Comparison of ENCODE assay signal across 13 mouse cellular contexts in genomic region chr10:129549354-129549753, GRCm38 (mm10). TPM values are rescaled to one million over a fixed set of nuclear protein-coding genes. Genes with fewer than 3 reads are reported as not detected.
DNase-seq lines count a peak whose midpoint lies in the region; ATAC-seq and TF ChIP-seq lines count a peak whose summit lies in the region.
"Had no signal": no experiment of that assay in that cellular context is flagged by ENCODE, and none has a peak within 500 bp of the region (broad histone marks: within the 10 kb centered on the region; RNA-seq: fewer than 3 reads in every experiment).

No protein-coding gene starts in this region.

- peak; percentile 32 for DNase-seq in kidney, adult 9 months
- no peak for DNase-seq in kidney, adult 11 months
- DNase-seq in ES-E14 (ENCODE audit: low read depth, low spot score), result peak; percentile 40
- peak; percentile 11 for DNase-seq in brain, embryonic 14.5 days (ENCODE audit: low read depth)
- peak; percentile 2 to 18 for DNase-seq in layer of hippocampus, postnatal 10 days (ENCODE audit: low spot score in 2 of 2)
- no peak for DNase-seq in ovary, adult 18-20 months (ENCODE audit: low spot score)
- DNase-seq: thymus, postnatal 4 days had no signal

- H3K9ac ChIP-seq in ES-E14 (ENCODE audit: insufficient read depth, low read depth, low read length, poor library complexity, severe bottlenecking), result no peak overlapping the region
- H3K9ac ChIP-seq: embryonic facial prominence, embryonic 15.5 days had no signal

- peak; percentile 14; the same call in 1 of the 2 replicates for TF ChIP-seq CTCF in brain, embryonic 14.5 days (IDR thresholded peaks at IDR 0.05; ENCODE audit: borderline replicate concordance, extremely low read depth, insufficient read depth, insufficient read length)

- no peak for ATAC-seq in CD4-positive, CD25-positive, alpha-beta regulatory T cell, adult 4 months
- ATAC-seq: lung, postnatal 0 days had no signal

- no peaks in the 10 kb centered on the region for H3K36me3 ChIP-seq in ES-E14 (ENCODE audit: control insufficient read depth, insufficient read depth, low read length, poor library complexity, severe bottlenecking)
- H3K36me3 ChIP-seq: embryonic facial prominence, embryonic 15.5 days had no signal

- H3K9me3 ChIP-seq in ES-E14 (ENCODE audit: control insufficient read depth, insufficient read depth, low read depth, low read length), result no peaks in the 10 kb centered on the region; the same call in 1 of the 2 replicates

- H3K27ac ChIP-seq in ES-E14 (ENCODE audit: insufficient read depth, low read depth, low read length, poor library complexity, severe bottlenecking), result no peak overlapping the region
- H3K27ac ChIP-seq: embryonic facial prominence, embryonic 15.5 days had no signal

- no peaks in the 10 kb centered on the region for H3K4me1 ChIP-seq in ES-E14 (ENCODE audit: control insufficient read depth in 2 of 2, insufficient read depth in 2 of 2, low read length in 2 of 2, poor library complexity in 1 of 2)
- H3K4me1 ChIP-seq: embryonic facial prominence, embryonic 15.5 days had no signal

- in situ Hi-C loops in ES-E14 (cut with MboI; ENCODE audit: low sequenced_read_pairs in 2 of 2, unreplicated experiment in 2 of 2), result no loop called here

- no peak for TF ChIP-seq POLR2A in brain, embryonic 14.5 days (IDR thresholded peaks at IDR 0.05; ENCODE audit: borderline replicate concordance, extremely low read depth, insufficient read depth, insufficient read length, poor library complexity, severe bottlenecking)

- no peak overlapping the region for H3K4me3 ChIP-seq in ES-E14 (ENCODE audit: insufficient read depth in 1 of 2, low read depth in 1 of 2, low read length in 2 of 2, poor library complexity in 1 of 2, severe bottlenecking in 1 of 2)
- H3K4me3 ChIP-seq: embryonic facial prominence, embryonic 15.5 days had no signal

TF ChIP-seq in ES-E14, 5 proteins besides CTCF, POLR2A, EP300 and RAD21:
- TF ChIP-seq ZNF384 (IDR thresholded peaks at IDR 0.05; ENCODE audit: low read depth, low read length) (no peak), HCFC1 (IDR thresholded peaks at IDR 0.05; ENCODE audit: borderline replicate concordance, insufficient read depth, low read length) (no peak), CHD2 (IDR thresholded peaks at IDR 0.05; ENCODE audit: low read depth, low read length) (no peak)

RNA-seq across cellular contexts. Expression of gene Olfr792, which starts 10.4 kb away (rescaled TPM):
- not detected in 2 replicates for total RNA-seq in ES-E14 (2012; rRNA removed)
- not detected in 2 replicates for polyA plus RNA-seq in brain, embryonic 14.5 days (2012; rRNA removed)
- not detected for total RNA-seq in layer of hippocampus, postnatal 10 days (2021)
- not detected for polyA plus RNA-seq in CD4-positive, CD25-positive, alpha-beta regulatory T cell, adult 4 months (2017; shearing (Covaris generic))
- total RNA-seq: layer of hippocampus, adult 8-10 months; neutrophil, adult 5-6 weeks had no signal
- polyA plus RNA-seq: heart, embryonic 11.5 days; lung, postnatal 0 days had no signal

RNA-seq across cellular contexts. Expression of gene Olfr794, which starts 18.1 kb away (rescaled TPM):
- total RNA-seq in ES-E14 (2012; rRNA removed), result not detected in 2 replicates
- polyA plus RNA-seq in brain, embryonic 14.5 days (2012; rRNA removed), result not detected in 2 replicates
- not detected for total RNA-seq in layer of hippocampus, postnatal 10 days (2021)
- not detected for polyA plus RNA-seq in CD4-positive, CD25-positive, alpha-beta regulatory T cell, adult 4 months (2017; shearing (Covaris generic))
- total RNA-seq: layer of hippocampus, adult 8-10 months; neutrophil, adult 5-6 weeks had no signal
- polyA plus RNA-seq: embryonic facial prominence, embryonic 15.5 days; heart, embryonic 11.5 days; lung, postnatal 0 days had no signal

RNA-seq across cellular contexts. Expression of gene Olfr791, which starts 27.8 kb away (rescaled TPM):
- total RNA-seq in ES-E14 (2012; rRNA removed), result not detected in 2 replicates
- polyA plus RNA-seq in brain, embryonic 14.5 days (2012; rRNA removed), result not detected in 2 replicates
- not detected for total RNA-seq in layer of hippocampus, postnatal 10 days (2021)
- not detected for polyA plus RNA-seq in CD4-positive, CD25-positive, alpha-beta regulatory T cell, adult 4 months (2017; shearing (Covaris generic))
- total RNA-seq: layer of hippocampus, adult 8-10 months; neutrophil, adult 5-6 weeks had no signal
- polyA plus RNA-seq: heart, embryonic 11.5 days; lung, postnatal 0 days had no signal

RNA-seq across cellular contexts. Expression of gene Olfr790, which starts 51.1 kb away (rescaled TPM):
- total RNA-seq in ES-E14 (2012; rRNA removed), result not detected in 2 replicates
- not detected in 2 replicates for polyA plus RNA-seq in brain, embryonic 14.5 days (2012; rRNA removed)
- total RNA-seq in layer of hippocampus, postnatal 10 days (2021), result not detected
- not detected for polyA plus RNA-seq in CD4-positive, CD25-positive, alpha-beta regulatory T cell, adult 4 months (2017; shearing (Covaris generic))
- total RNA-seq: layer of hippocampus, adult 8-10 months; neutrophil, adult 5-6 weeks had no signal
- polyA plus RNA-seq: embryonic facial prominence, embryonic 15.5 days; heart, embryonic 11.5 days; lung, postnatal 0 days had no signal

Comparison
In these comparisons a context has a peak if more than half of its experiments do, and no peak if none do; other contexts are left out.
1. DNase-seq: peak in kidney, adult 9 months (single experiment), ES-E14 (single experiment), brain, embryonic 14.5 days (single experiment) and layer of hippocampus, postnatal 10 days (2 of 2); none in kidney, adult 11 months (single experiment) and ovary, adult 18-20 months (single experiment).